Mouse (Mus musculus): Measurements from ENCODE around the gene Bysl.

GRCm38 (mm10) chr17:47552994-47553393 is 58.3 kb downstream of the Bysl start:
- TF ChIP-seq CTCF (IDR thresholded peaks at IDR 0.05; ENCODE audit: low read depth, low read length) (no peak), POLR2A (IDR thresholded peaks at IDR 0.05; ENCODE audit: extremely low read depth, insufficient read depth, low read length) (no peak)

Measured in liver, adult 2 months (tissue).